Mouse (Mus musculus): Measurements from ENCODE around the gene AY761185. TPM values are rescaled to one million over a fixed set of nuclear protein-coding genes. Genes with fewer than 3 reads are reported as not detected.

Gene AY761185
- not detected for polyA plus RNA-seq (2014; fragmentation: Illumina TruSeq; extraction: RNeasy Lipid Tissue Mini Kit (QIAGEN cat#74804); ENCODE audit: low read depth, low replicate concordance)

GRCm38 (mm10) chr8:20944610-20945009 is at the start of gene AY761185:
Gene AY761185 (minus strand): TSS chr8:20944710.

GRCm38 (mm10) chr8:20921971-20922370 is 22.5 kb downstream of the AY761185 start, which contains the start of gene Gm6040:
Gene Gm6040 (minus strand): TSS chr8:20922071.

GRCm38 (mm10) chr8:20902527-20902926 is 42.0 kb downstream of the AY761185 start, which contains the start of gene Gm15056:
Gene Gm15056 (minus strand): TSS chr8:20902627.

Other genes starting within 250 kb of the AY761185 start
- not detected for gene Defb33, start 52.0 kb downstream of the AY761185 start, polyA plus RNA-seq (2014; fragmentation: Illumina TruSeq; extraction: RNeasy Lipid Tissue Mini Kit (QIAGEN cat#74804); ENCODE audit: low read depth, low replicate concordance)
- not detected for gene Gm15056, start 42.1 kb downstream of the AY761185 start, polyA plus RNA-seq (2014; fragmentation: Illumina TruSeq; extraction: RNeasy Lipid Tissue Mini Kit (QIAGEN cat#74804); ENCODE audit: low read depth, low replicate concordance)
- not detected for gene Gm6040, start 22.6 kb downstream of the AY761185 start, polyA plus RNA-seq (2014; fragmentation: Illumina TruSeq; extraction: RNeasy Lipid Tissue Mini Kit (QIAGEN cat#74804); ENCODE audit: low read depth, low replicate concordance)
- gene Defa21, start 80.8 kb upstream of the AY761185 start, polyA plus RNA-seq (2014; fragmentation: Illumina TruSeq; extraction: RNeasy Lipid Tissue Mini Kit (QIAGEN cat#74804); ENCODE audit: low read depth, low replicate concordance): not detected
- gene Defa23, start 110.3 kb upstream of the AY761185 start, polyA plus RNA-seq (2014; fragmentation: Illumina TruSeq; extraction: RNeasy Lipid Tissue Mini Kit (QIAGEN cat#74804); ENCODE audit: low read depth, low replicate concordance): not detected
- gene Defa35, start 120.3 kb upstream of the AY761185 start, polyA plus RNA-seq (2014; fragmentation: Illumina TruSeq; extraction: RNeasy Lipid Tissue Mini Kit (QIAGEN cat#74804); ENCODE audit: low read depth, low replicate concordance): not detected
- gene Defa25, start 139.7 kb upstream of the AY761185 start, polyA plus RNA-seq (2014; fragmentation: Illumina TruSeq; extraction: RNeasy Lipid Tissue Mini Kit (QIAGEN cat#74804); ENCODE audit: low read depth, low replicate concordance): not detected
- not detected for gene Gm14851, start 151.3 kb upstream of the AY761185 start, polyA plus RNA-seq (2014; fragmentation: Illumina TruSeq; extraction: RNeasy Lipid Tissue Mini Kit (QIAGEN cat#74804); ENCODE audit: low read depth, low replicate concordance)
- not detected for gene Defa30, start 189.9 kb upstream of the AY761185 start, polyA plus RNA-seq (2014; fragmentation: Illumina TruSeq; extraction: RNeasy Lipid Tissue Mini Kit (QIAGEN cat#74804); ENCODE audit: low read depth, low replicate concordance)
- not detected for gene Defa22, start 217.6 kb upstream of the AY761185 start, polyA plus RNA-seq (2014; fragmentation: Illumina TruSeq; extraction: RNeasy Lipid Tissue Mini Kit (QIAGEN cat#74804); ENCODE audit: low read depth, low replicate concordance)
- gene Defa31, start 246.9 kb upstream of the AY761185 start, polyA plus RNA-seq (2014; fragmentation: Illumina TruSeq; extraction: RNeasy Lipid Tissue Mini Kit (QIAGEN cat#74804); ENCODE audit: low read depth, low replicate concordance): not detected